Mouse (Mus musculus) neutrophil, adult 5-6 weeks (primary cell): ENCODE measurements at regions not wholly inside any gene's neighbourhood (a gene's known extent, or its start where the extent isn't known, plus 50 kb on each side); places are given as distances from the start of the nearest gene placed in this dataset.
A peak's percentile ranks its signal among the peaks of the same experiment; 100 is the strongest.

ENCODE experiments used
- ATAC-seq: fragments of 151-379, 151-347 bp; 2 replicates; pipeline ENCODE4 v1.8.0; 2017; ENCODE audit warnings: mild to moderate bottlenecking, moderate TSS enrichment; ENCODE audit not compliant: insufficient number of reproducible peaks, poor library complexity, low FRiP score, severe bottlenecking; ENCODE audit errors: extremely low read depth

GRCm38 (mm10) chr6:127286681-127287476 lies 134.9 kb upstream of the Ccnd2 start:
- ATAC-seq = no peak

- ATAC-seq = peak; percentile 29; the same call in 1 of the 2 replicates
Observed at GRCm38 (mm10) chr6:127288946-127289345, 137.0 kb upstream of the Ccnd2 start.

GRCm38 (mm10) chr6:127291937-127292336 lies 139.9 kb upstream of the Ccnd2 start:
- no peak for ATAC-seq

- no peak for ATAC-seq
Observed at GRCm38 (mm10) chr6:127293829-127294228, 141.8 kb upstream of the Ccnd2 start.

- ATAC-seq = no peak
Observed at GRCm38 (mm10) chr6:127298105-127298504, 146.1 kb upstream of the Ccnd2 start.

GRCm38 (mm10) chr6:127311192-127312054 lies 135.2 kb upstream of the Parp11 start:
- no peak for ATAC-seq

- ATAC-seq = no peak
Observed at GRCm38 (mm10) chr6:127317309-127317708, 129.3 kb upstream of the Parp11 start.

GRCm38 (mm10) chr6:127318746-127319582 lies 127.7 kb upstream of the Parp11 start:
- no peak for ATAC-seq

GRCm38 (mm10) chr6:127320600-127320999 lies 126.0 kb upstream of the Parp11 start:
- ATAC-seq = no peak

GRCm38 (mm10) chr6:127321031-127321430 lies 125.6 kb upstream of the Parp11 start:
- ATAC-seq = no peak

- no peak for ATAC-seq
Observed at GRCm38 (mm10) chr6:127322398-127322797, 124.2 kb upstream of the Parp11 start.

GRCm38 (mm10) chr6:127324984-127325383 lies 121.7 kb upstream of the Parp11 start:
- ATAC-seq = no peak

- no peak for ATAC-seq
Observed at GRCm38 (mm10) chr6:127325596-127326332, 120.9 kb upstream of the Parp11 start.

GRCm38 (mm10) chr6:127326333-127326729 lies 120.3 kb upstream of the Parp11 start:
- ATAC-seq = no peak

GRCm38 (mm10) chr6:127329191-127330014 lies 117.2 kb upstream of the Parp11 start:
- ATAC-seq = no peak

GRCm38 (mm10) chr6:127330015-127330705 lies 116.5 kb upstream of the Parp11 start:
- ATAC-seq = peak; percentile 41

GRCm38 (mm10) chr6:127331091-127331490 lies 115.5 kb upstream of the Parp11 start:
- ATAC-seq = no peak
